Mouse (Mus musculus) limb, embryonic 12.5 days (tissue): ENCODE measurements around the gene Ablim1. TPM values are rescaled to one million over a fixed set of nuclear protein-coding genes. Genes with fewer than 3 reads are reported as not detected.

Experiments
- ATAC-seq: fragments of 200-750 bp; cut with Nextera tagmentation; 2 replicates; pipeline ENCODE4 v1.8.0; 2017; ENCODE audit warnings: low read depth, moderate TSS enrichment; ENCODE audit not compliant: insufficient number of reproducible peaks, insufficient read depth, low FRiP score, low TSS enrichment
- H3K27ac ChIP-seq: fragments of 300-500 bp; sonication (generic); 2 replicates; pipeline ENCODE4 v1.5.1; 2016; ENCODE audit warnings: mild to moderate bottlenecking, moderate library complexity
- H3K27me3 ChIP-seq: fragments of 300-500 bp; sonication (generic); 2 replicates; pipeline ENCODE4 v1.6.1; 2016; ENCODE audit warnings: mild to moderate bottlenecking, moderate library complexity
- H3K36me3 ChIP-seq: fragments of 300-500 bp; sonication (generic); 2 replicates; pipeline ENCODE4 v1.6.1; 2016; ENCODE audit warnings: mild to moderate bottlenecking, moderate library complexity
- H3K4me1 ChIP-seq: fragments of 300-500 bp; sonication (generic); replicated peaks from 2 replicates; pipeline ENCODE4 v1.6.1; 2016
- H3K4me2 ChIP-seq: fragments of 300-500 bp; sonication (generic); 2 replicates; pipeline ENCODE4 v1.6.1; 2016; ENCODE audit warnings: mild to moderate bottlenecking, moderate library complexity
- H3K4me3 ChIP-seq: fragments of 300-500 bp; sonication (generic); replicated peaks from 2 replicates; pipeline ENCODE4 v1.5.1; 2016; ENCODE audit warnings: mild to moderate bottlenecking
- H3K9ac ChIP-seq: fragments of 300-500 bp; sonication (generic); replicated peaks from 2 replicates; pipeline ENCODE4 v1.6.1; 2016; ENCODE audit warnings: mild to moderate bottlenecking, moderate library complexity
- H3K9me3 ChIP-seq: fragments of 300-500 bp; sonication (generic); 2 replicates; pipeline ENCODE4 v1.6.1; 2016; ENCODE audit warnings: mild to moderate bottlenecking, moderate library complexity
- WGBS: fragments of 180-500 bp; shearing (Covaris S2); methylation state at CpG from one replicate; pipeline ENCODE4 v1.1.7; 2016; 5-methylcytosine and 5-hydroxymethylcytosine counted together
- polyA plus RNA-seq: library from polyadenylated mRNA; unstranded; fragments of >200 nt; fragmentation: Nextera tagmentation; extraction: Ambion mirVana; gene quantifications from 2 replicates; pipeline ENCODE4 v1.2.1, GENCODE M21; 2016

Ablim1 gene
- 22.1 and 26.1 TPM in 2 replicates for polyA plus RNA-seq

GRCm38 (mm10) chr19:57314346-57315012, at the start of gene Ablim1:
TSS of gene Ablim1 (minus strand) at chr19:57314919.
- H3K4me1 ChIP-seq = peaks cover 11% of the 10 kb centered on the region
- ATAC-seq = no peak
- WGBS = under 1% methylated on average over 52 of the region's 52 CpGs
- peak within 1 kb of the TSS; percentile 52 for H3K9ac ChIP-seq
- no peaks in the 10 kb centered on the region for H3K36me3 ChIP-seq
- H3K27me3 ChIP-seq = peaks cover 57% of the 10 kb centered on the region
- peak within 1 kb of the TSS; percentile 98 for H3K4me2 ChIP-seq
- peak within 1 kb of the TSS; percentile 50 for H3K4me3 ChIP-seq
- no peak within 1 kb of the TSS for H3K27ac ChIP-seq
- H3K9me3 ChIP-seq = no peaks in the 10 kb centered on the region

DNA sequence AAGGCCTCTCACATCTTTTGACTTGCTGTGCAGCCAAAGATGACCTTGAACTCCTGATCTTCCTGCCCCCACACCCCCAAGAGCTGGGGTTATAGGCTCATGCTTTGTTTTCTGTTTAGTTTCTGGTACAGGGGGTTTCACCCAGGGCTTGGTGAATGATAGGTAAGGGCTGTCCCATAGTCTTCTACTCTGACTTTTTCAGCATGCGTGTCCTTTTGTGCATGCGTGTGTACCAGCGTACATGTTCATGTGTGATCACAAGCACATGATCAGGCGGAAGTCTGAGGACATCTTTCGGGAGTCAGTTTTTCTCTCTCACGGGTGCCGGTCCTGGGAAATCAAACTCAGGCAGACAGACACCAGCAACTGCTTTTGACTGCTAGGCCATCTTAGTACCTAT, 48.8 kb upstream of the Ablim1 start:
- H3K4me3 ChIP-seq = no peak overlapping the region
- H3K9me3 ChIP-seq = no peaks in the 10 kb centered on the region
- no peaks in the 10 kb centered on the region for H3K27me3 ChIP-seq
- ATAC-seq = no peak
- no peak overlapping the region for H3K9ac ChIP-seq
- 97% methylated on average over 7 of the region's 7 CpGs for WGBS
- peaks cover 66% of the 10 kb centered on the region for H3K4me1 ChIP-seq
- peak overlapping the region; percentile 64 for H3K4me2 ChIP-seq
- H3K27ac ChIP-seq = no peak overlapping the region
- H3K36me3 ChIP-seq = peaks cover 3% of the 10 kb centered on the region

- H3K4me2 ChIP-seq = peak overlapping the region; percentile 64
- no peaks in the 10 kb centered on the region for H3K27me3 ChIP-seq
- H3K4me3 ChIP-seq = peak overlapping the region; percentile 91; the same call in 1 of the 2 replicates
- no peak overlapping the region for H3K27ac ChIP-seq
- ATAC-seq = no peak
- peaks cover 66% of the 10 kb centered on the region for H3K4me1 ChIP-seq
- H3K9ac ChIP-seq = no peak overlapping the region
- H3K9me3 ChIP-seq = no peaks in the 10 kb centered on the region
- 49% methylated on average over 7 of the region's 7 CpGs for WGBS
- H3K36me3 ChIP-seq = no peaks in the 10 kb centered on the region; the same call in 1 of the 2 replicates
Measured at GRCm38 (mm10) chr19:57363076-57363475, 48.4 kb upstream of the Ablim1 start.

DNA sequence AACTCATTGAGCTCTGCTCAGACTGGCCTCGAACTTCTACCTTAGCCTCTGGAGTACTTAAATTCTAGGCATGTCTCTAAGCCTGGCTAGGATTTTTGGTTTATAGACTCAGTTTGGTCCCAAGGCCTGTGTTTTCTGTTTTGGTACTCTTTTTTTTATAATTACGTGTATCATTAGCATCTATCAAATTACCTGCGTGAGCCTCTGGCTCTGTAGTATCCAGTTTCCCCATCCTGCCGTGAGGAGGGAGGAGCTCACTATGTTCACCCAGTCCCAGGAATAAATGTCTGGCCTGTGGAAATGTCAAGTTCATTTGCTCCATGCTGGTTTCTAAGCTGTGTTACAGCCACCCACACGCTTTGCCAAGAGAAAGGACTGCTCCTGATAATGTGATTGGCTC, 47.9 kb upstream of the Ablim1 start:
- ATAC-seq = no peak
- Histone ChIP-seq H3K27me3 (no peaks in the 10 kb centered on the region), H3K36me3 (no peaks in the 10 kb centered on the region; the same call in 1 of the 2 replicates), H3K9me3 (no peaks in the 10 kb centered on the region), H3K4me1 (peaks cover 62% of the 10 kb centered on the region), H3K9ac (no peak overlapping the region), H3K4me3 (peak overlapping the region; percentile 91), H3K27ac (no peak overlapping the region), H3K4me2 (peak overlapping the region; percentile 64)
- WGBS = 31% methylated on average over 5 of the region's 5 CpGs

- WGBS = 19% methylated on average over 3 of the region's 3 CpGs
- H3K36me3 ChIP-seq = no peaks in the 10 kb centered on the region; the same call in 1 of the 2 replicates
- peak overlapping the region; percentile 96; the same call in 1 of the 2 replicates for H3K27ac ChIP-seq
- H3K9ac ChIP-seq = peak overlapping the region; percentile 99
- ATAC-seq = no peak
- H3K4me1 ChIP-seq = peaks cover 56% of the 10 kb centered on the region
- H3K4me2 ChIP-seq = peak overlapping the region; percentile 64
- H3K27me3 ChIP-seq = no peaks in the 10 kb centered on the region
- no peaks in the 10 kb centered on the region for H3K9me3 ChIP-seq
- H3K4me3 ChIP-seq = peak overlapping the region; percentile 91
Measured at GRCm38 (mm10) chr19:57361939-57362307, 47.2 kb upstream of the Ablim1 start.

DNA sequence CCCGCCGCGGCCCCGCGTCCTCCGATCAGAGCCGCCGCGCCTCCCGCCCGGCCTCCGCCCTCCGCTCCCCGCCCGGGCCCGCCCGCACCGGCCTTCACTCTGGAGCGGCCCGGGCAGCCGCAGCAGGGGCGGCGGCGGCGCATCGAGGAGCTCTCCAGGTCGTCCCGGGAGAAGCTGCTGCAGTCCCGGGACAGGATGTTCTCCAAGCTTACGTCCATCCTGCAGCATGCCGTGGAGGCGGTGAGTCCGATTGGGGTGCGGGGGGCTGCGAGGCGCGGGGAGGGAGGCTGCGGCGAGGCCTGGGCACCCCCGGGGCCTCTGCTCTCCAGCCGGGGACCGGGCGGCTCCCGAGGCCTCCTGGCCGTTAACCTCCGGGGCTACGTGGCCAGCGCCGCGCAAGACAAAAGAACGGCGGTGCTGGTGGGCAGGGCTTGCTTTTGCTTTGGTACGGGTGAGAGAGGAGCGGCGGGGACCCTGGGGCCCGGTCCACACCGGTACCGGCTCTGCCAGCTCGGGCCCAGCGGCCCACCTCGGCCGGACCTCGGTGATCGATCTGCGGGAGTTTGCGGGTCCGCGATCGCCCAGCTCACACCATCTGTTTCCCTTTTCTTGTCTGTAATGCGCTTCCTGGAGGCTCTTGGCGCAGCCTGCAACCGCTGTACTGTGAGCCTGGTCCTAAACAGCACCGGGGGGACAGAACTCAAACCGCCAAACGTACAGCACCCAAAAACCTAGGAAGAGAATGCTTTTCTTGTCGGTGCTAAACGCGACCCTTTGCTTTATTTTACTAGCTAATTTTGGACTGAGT, 46.6 kb upstream of the Ablim1 start:
- H3K27ac ChIP-seq = peak overlapping the region; percentile 96
- peak overlapping the region; percentile 64 for H3K4me2 ChIP-seq
- peak overlapping the region; percentile 99 for H3K9ac ChIP-seq
- ATAC-seq = peak; percentile 65; the same call in 1 of the 2 replicates
- no peaks in the 10 kb centered on the region for H3K27me3 ChIP-seq
- peaks cover 54% of the 10 kb centered on the region for H3K4me1 ChIP-seq
- H3K9me3 ChIP-seq = no peaks in the 10 kb centered on the region
- under 1% methylated on average over 78 of the region's 78 CpGs for WGBS
- H3K36me3 ChIP-seq = no peaks in the 10 kb centered on the region
- H3K4me3 ChIP-seq = peak overlapping the region; percentile 91

DNA sequence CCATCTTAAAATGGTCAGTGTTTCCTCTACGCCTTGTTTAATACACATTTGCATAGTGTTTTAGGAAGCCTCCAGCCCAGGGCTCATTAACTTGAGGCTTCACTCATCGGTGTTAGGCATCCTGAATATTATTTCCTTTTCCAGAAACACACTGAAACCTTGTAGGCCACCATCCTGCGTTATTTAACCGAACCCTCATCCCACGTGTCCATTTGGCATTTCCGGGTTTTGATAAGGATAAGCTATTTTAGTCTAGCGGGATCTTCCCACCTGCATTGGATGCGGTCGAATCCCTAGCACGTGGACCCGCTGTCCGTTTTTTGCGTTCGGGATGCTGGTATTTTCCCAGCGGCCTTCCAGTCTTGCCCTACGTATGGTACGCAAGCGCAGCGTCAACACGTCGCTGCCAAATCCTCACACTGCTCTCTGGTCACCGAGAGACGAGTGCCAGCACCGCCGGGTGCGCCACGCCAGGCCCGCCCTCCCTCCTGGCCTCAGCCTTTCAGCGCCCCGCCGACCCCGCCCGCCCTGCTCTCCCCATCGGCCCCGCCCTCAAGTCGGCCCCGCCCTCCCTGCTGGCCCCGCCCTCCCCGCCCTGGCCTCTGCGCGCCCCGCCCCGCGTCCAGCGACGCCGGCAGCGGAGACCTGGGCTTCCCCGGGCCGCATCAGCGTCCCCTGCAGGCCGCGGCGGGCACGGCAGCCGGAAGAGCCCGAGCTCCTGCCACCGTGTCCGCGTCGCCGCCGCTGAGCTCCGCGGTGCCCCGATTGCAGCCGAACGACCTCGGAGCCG, 45.8 kb upstream of the Ablim1 start, which contains the start of gene Fam160b1:
TSS of gene Fam160b1 (plus strand) at position 340 of the 790 bp plus-strand sequence.
- Histone ChIP-seq H3K4me1 (peaks cover 54% of the 10 kb centered on the region), H3K36me3 (no peaks in the 10 kb centered on the region), H3K4me3 (peak within 1 kb of the TSS; percentile 91), H3K27me3 (no peaks in the 10 kb centered on the region), H3K9me3 (no peaks in the 10 kb centered on the region), H3K9ac (peak within 1 kb of the TSS; percentile 99), H3K4me2 (peak within 1 kb of the TSS; percentile 64), H3K27ac (peak within 1 kb of the TSS; percentile 96)
- 2% methylated on average over 66 of the region's 70 CpGs for WGBS
- peak; percentile 85 for ATAC-seq

DNA sequence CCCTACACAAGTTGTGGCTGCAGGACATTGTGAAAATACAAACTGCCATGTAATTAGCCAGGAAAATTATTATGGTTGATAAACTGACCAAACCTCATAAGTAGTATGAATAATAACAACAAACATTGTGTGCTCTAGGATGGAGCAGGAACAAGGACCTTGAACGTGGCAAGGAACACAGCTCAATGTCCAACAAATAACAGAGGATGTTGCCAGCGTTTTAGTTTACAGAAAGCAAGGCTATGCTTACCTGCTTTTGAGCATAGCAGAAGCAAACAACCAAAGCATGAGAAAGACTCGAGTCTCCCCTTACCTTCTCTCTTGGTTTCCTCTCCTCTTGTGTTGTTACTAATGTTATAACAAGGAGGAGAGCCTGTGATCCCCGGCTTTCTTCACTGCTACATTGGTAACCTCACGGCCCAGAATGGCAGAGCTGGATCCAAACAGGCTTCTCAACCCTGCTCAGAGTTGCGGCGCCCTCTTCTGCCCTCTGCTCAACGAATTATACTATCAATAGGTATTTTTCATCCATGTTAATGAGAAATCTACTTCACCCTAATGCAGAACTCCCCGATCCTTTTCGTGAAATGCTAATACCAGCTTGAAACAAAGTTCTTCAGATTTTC, 45.1 kb upstream of the Ablim1 start:
- Histone ChIP-seq H3K4me1 (peaks cover 54% of the 10 kb centered on the region), H3K9me3 (no peaks in the 10 kb centered on the region), H3K9ac (no peak overlapping the region), H3K4me2 (peak overlapping the region; percentile 64), H3K27ac (0 out of 2 replicates have a peak overlapping the region, but pooled peaks have one; percentile 43), H3K27me3 (no peaks in the 10 kb centered on the region), H3K4me3 (peak overlapping the region; percentile 91), H3K36me3 (no peaks in the 10 kb centered on the region)
- ATAC-seq = no peak
- WGBS = 58% methylated on average over 10 of the region's 10 CpGs

GRCm38 (mm10) chr19:57358836-57359598, 44.3 kb upstream of the Ablim1 start:
- Histone ChIP-seq H3K36me3 (no peaks in the 10 kb centered on the region), H3K4me1 (peaks cover 48% of the 10 kb centered on the region), H3K4me2 (no peak overlapping the region; the same call in 1 of the 2 replicates), H3K9ac (no peak overlapping the region), H3K4me3 (no peak overlapping the region), H3K9me3 (no peaks in the 10 kb centered on the region), H3K27me3 (no peaks in the 10 kb centered on the region), H3K27ac (no peak overlapping the region)
- 91% methylated on average over 20 of the region's 20 CpGs for WGBS
- ATAC-seq = no peak

DNA sequence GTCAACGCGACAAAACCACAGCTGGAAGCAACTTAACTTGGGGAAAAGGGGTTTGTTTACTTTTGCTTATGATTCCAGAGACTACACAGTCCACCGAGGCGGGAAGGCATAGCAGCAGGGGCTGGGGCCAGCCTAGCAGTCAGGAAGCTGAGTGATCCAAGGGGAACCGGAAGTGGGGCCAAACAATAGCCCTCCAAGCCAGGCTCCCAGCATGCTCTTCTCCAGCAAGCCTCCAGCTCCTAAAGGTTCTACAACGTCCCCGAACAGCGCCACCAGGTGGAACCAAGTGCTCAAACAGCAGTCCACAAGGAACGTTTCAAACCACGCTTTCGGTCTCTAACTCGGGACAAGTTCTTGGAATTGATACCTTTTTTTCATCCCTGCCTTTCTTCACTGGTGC, 43.6 kb upstream of the Ablim1 start:
- WGBS = 86% methylated on average over 12 of the region's 12 CpGs
- no peak overlapping the region for H3K4me3 ChIP-seq
- H3K27me3 ChIP-seq = no peaks in the 10 kb centered on the region
- H3K4me1 ChIP-seq = peaks cover 42% of the 10 kb centered on the region
- no peak for ATAC-seq
- H3K4me2 ChIP-seq = no peak overlapping the region
- no peak overlapping the region for H3K9ac ChIP-seq
- H3K36me3 ChIP-seq = no peaks in the 10 kb centered on the region
- no peaks in the 10 kb centered on the region for H3K9me3 ChIP-seq
- H3K27ac ChIP-seq = no peak overlapping the region
